Mouse (Mus musculus) midbrain, embryonic 11.5 days (tissue): ENCODE measurements around the gene Gm21663. TPM values are rescaled to one million over a fixed set of nuclear protein-coding genes. Genes with fewer than 3 reads are reported as not detected.
"Not testable (repeated sequence)": the region's sequence is repeated elsewhere in the genome, so short reads cannot be mapped to it uniquely, and the experiment has no call there.

Source experiments
- ATAC-seq: fragments of 200-750 bp; cut with Nextera tagmentation; 2 replicates; pipeline ENCODE4 v1.8.0; 2017; ENCODE audit warnings: moderate TSS enrichment, moderate library complexity; ENCODE audit not compliant: low FRiP score
- DNase-seq: peaks from one replicate; pipeline ENCODE4 v3.0.0; 2015; ENCODE audit warnings: low spot score; ENCODE audit errors: missing footprints
- H3K27ac ChIP-seq: fragments of 300-500 bp; sonication (generic); 2 replicates; pipeline ENCODE4 v1.5.1; 2014; ENCODE audit warnings: low read depth, low read length
- H3K27me3 ChIP-seq: fragments of 300-500 bp; sonication (generic); 2 replicates; pipeline ENCODE4 v1.6.1; 2014; ENCODE audit warnings: mild to moderate bottlenecking, low read length, moderate library complexity, mixed read lengths; ENCODE audit not compliant: control insufficient read depth, insufficient read depth
- H3K36me3 ChIP-seq: fragments of 300-500 bp; sonication (generic); 2 replicates; pipeline ENCODE4 v1.6.1; 2014; ENCODE audit warnings: mild to moderate bottlenecking, low read length, moderate library complexity, mixed read lengths; ENCODE audit not compliant: control insufficient read depth, insufficient read depth
- H3K4me1 ChIP-seq: fragments of 300-500 bp; sonication (generic); 2 replicates; pipeline ENCODE4 v1.6.1; 2014; ENCODE audit warnings: low read length; ENCODE audit not compliant: control insufficient read depth, insufficient read depth
- H3K4me2 ChIP-seq: fragments of 300-500 bp; sonication (generic); 2 replicates; pipeline ENCODE4 v1.6.1; 2014; ENCODE audit warnings: mild to moderate bottlenecking, moderate library complexity
- H3K4me3 ChIP-seq: fragments of 300-500 bp; sonication (generic); 2 replicates; pipeline ENCODE4 v1.5.1; 2014; ENCODE audit warnings: low read depth, low read length
- H3K9ac ChIP-seq: fragments of 300-500 bp; sonication (generic); 2 replicates; pipeline ENCODE4 v1.6.1; 2014; ENCODE audit warnings: low read length
- H3K9me3 ChIP-seq: fragments of 300-500 bp; sonication (generic); 2 replicates; pipeline ENCODE4 v1.6.1; 2016; ENCODE audit warnings: low read length; ENCODE audit not compliant: control insufficient read depth
- WGBS: fragments of 180-500 bp; shearing (Covaris S2); extraction: QIAGEN DNeasy Blood & Tissue Kit; methylation state at CpG from one replicate; pipeline ENCODE4 v1.1.7; 2014; 5-methylcytosine and 5-hydroxymethylcytosine counted together
- polyA plus RNA-seq: library from polyadenylated mRNA; unstranded; fragments of >200 nt; fragmentation: Nextera tagmentation; extraction: Ambion mirVana; gene quantifications from 2 replicates; pipeline ENCODE4 v1.2.1, GENCODE M21; 2014

The Gm21663 gene
- 0.06 TPM in 1 of 2 replicates, not detected in the other for polyA plus RNA-seq

DNA sequence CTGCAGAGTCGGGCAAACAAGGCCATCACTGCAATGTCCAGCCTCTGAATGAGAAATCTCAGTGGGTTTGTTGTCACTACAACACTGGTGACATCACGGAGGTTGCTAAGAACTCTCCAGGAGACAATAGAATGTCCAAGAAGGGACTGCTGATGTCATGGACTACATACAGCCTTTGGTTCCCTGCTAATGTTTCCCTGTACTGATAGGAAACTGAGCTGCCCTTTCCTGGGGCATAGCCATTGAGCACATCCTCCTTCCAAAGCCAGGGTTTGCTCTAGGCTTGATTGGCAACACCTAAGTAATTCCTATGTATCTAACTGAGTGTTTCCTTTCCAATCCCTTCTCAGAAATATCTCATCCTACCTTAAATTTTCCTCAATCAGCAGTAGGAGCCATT lies at the start of gene Gm21663:
Gene Gm21663, minus strand, starts transcription at position 101 of the 400 bp plus-strand sequence.
- not testable (repeated sequence) for DNase-seq, H3K4me2 ChIP-seq, H3K27ac ChIP-seq, ATAC-seq, H3K9ac ChIP-seq, H3K36me3 ChIP-seq, H3K4me3 ChIP-seq, H3K9me3 ChIP-seq, H3K27me3 ChIP-seq, H3K4me1 ChIP-seq
- 63% methylated on average over 2 of the region's 2 CpGs for WGBS

DNA sequence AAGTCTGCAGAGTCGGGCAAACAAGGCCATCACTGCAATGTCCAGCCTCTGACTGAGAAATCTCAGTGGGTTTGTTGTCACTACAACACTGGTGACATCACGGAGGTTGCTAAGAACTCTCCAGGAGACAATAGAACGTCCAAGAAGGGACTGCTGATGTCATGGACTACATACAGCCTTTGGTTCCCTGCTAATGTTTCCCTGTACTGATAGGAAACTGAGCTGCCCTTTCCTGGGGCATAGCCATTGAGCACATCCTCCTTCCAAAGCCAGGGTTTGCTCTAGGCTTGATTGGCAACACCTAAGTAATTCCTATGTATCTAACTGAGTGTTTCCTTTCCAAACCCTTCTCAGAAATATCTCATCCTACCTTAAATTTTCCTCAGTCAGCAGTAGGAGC lies 46.4 kb upstream of the Gm21663 start, which contains the start of gene Gm21698:
Gene Gm21698, minus strand, starts transcription at position 101 of the 400 bp plus-strand sequence.
- DNase-seq, H3K36me3 ChIP-seq, H3K9me3 ChIP-seq, H3K4me1 ChIP-seq, H3K4me3 ChIP-seq, H3K4me2 ChIP-seq, H3K27ac ChIP-seq, H3K9ac ChIP-seq, ATAC-seq, H3K27me3 ChIP-seq: not testable (repeated sequence)
- no CpG with 5 or more reads among the region's 3 CpGs for WGBS

- H3K4me1 ChIP-seq, H3K9ac ChIP-seq, ATAC-seq, H3K36me3 ChIP-seq, H3K27ac ChIP-seq, H3K27me3 ChIP-seq, H3K4me2 ChIP-seq, DNase-seq, H3K9me3 ChIP-seq, H3K4me3 ChIP-seq: not testable (repeated sequence)
- WGBS: no CpG with 5 or more reads among the region's 2 CpGs
Measured at GRCm38 (mm10) chr5:25972563-25972962, 30.4 kb upstream of the Gm21663 start, which contains the start of gene Gm21680. Gm21680 (minus strand) TSS chr5:25972663.

DNA sequence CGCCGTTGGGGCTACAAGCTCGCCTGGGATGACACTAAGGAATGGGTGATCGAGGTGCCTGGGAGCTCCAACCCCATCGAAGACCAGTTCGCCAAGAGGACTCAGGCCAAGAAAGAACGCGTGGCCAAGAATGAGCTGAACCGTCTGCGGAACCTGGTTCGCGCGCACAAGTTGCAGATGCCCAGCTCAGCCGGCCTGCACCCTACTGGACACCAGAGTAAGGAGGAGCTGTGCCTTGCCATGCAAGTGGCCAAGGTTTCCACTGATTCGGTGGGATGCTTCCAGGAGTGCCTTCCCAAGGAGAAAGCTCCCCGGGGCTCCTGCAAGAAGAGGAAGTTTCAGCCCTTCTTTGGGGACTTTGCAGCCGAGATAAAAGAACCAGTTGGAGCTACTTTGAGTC lies 14.9 kb upstream of the Gm21663 start:
- peak overlapping the region; percentile 27; the same call in 1 of the 2 replicates for H3K4me2 ChIP-seq

GRCm38 (mm10) chr5:25956611-25957010 lies 14.4 kb upstream of the Gm21663 start:
- Histone ChIP-seq H3K4me2 (peak overlapping the region; percentile 27; the same call in 1 of the 2 replicates), H3K4me3 (peak overlapping the region; percentile 19; the same call in 1 of the 2 replicates)
- H3K4me1 ChIP-seq, H3K27ac ChIP-seq, H3K9me3 ChIP-seq, H3K9ac ChIP-seq, H3K36me3 ChIP-seq, H3K27me3 ChIP-seq: not testable (repeated sequence)
- DNase-seq (peak; percentile 74), ATAC-seq (peak; percentile 65)
- WGBS: 44% methylated on average over 32 of the region's 32 CpGs

More for the DNA sequence above, 14.9 kb upstream of the Gm21663 start:
- H3K9me3 ChIP-seq, H3K27me3 ChIP-seq, DNase-seq, H3K36me3 ChIP-seq, H3K4me3 ChIP-seq, H3K4me1 ChIP-seq, ATAC-seq, H3K9ac ChIP-seq, H3K27ac ChIP-seq: not testable (repeated sequence)
- 59% methylated on average over 16 of the region's 17 CpGs for WGBS

DNA sequence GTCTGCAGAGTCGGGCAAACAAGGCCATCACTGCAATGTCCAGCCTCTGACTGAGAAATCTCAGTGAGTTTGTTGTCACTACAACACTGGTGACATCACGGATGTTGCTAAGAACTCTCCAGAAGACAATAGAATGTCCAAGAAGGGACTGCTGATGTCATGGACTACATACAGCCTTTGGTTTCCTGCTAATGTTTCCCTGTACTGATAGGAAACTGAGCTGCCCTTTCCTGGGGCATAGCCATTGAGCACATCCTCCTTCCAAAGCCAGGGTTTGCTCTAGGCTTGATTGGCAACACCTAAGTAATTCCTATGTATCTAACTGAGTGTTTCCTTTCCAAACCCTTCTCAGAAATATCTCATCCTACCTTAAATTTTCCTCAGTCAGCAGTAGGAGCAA lies 12.1 kb upstream of the Gm21663 start, which contains the start of gene Gm21671:
Gene Gm21671, minus strand, starts transcription at position 101 of the 400 bp plus-strand sequence.
- 81% methylated on average over 2 of the region's 2 CpGs for WGBS
- ATAC-seq: not testable (repeated sequence)

GRCm38 (mm10) chr5:25945391-25945790 lies 3.2 kb upstream of the Gm21663 start:
- H3K4me1 ChIP-seq, H3K9me3 ChIP-seq, ATAC-seq, H3K4me3 ChIP-seq, H3K4me2 ChIP-seq, H3K27me3 ChIP-seq, H3K9ac ChIP-seq, H3K27ac ChIP-seq, H3K36me3 ChIP-seq: not testable (repeated sequence)
- peak; percentile 41 for DNase-seq
- 85% methylated on average over 2 of the region's 2 CpGs for WGBS

More for the DNA sequence above, 12.1 kb upstream of the Gm21663 start, which contains the start of gene Gm21671:
- not testable (repeated sequence) for H3K36me3 ChIP-seq, H3K9me3 ChIP-seq, H3K27ac ChIP-seq, H3K4me1 ChIP-seq, H3K27me3 ChIP-seq, DNase-seq, H3K4me2 ChIP-seq, H3K9ac ChIP-seq, H3K4me3 ChIP-seq

GRCm38 (mm10) chr5:25891321-25891720 lies 50.9 kb downstream of the Gm21663 start:
- Histone ChIP-seq H3K36me3 (no peaks in the 10 kb centered on the region), H3K9me3 (no peaks in the 10 kb centered on the region), H3K9ac (no peak overlapping the region), H3K4me2 (no peak overlapping the region), H3K4me1 (no peaks in the 10 kb centered on the region), H3K27ac (no peak overlapping the region), H3K27me3 (no peaks in the 10 kb centered on the region), H3K4me3 (no peak overlapping the region)
- DNase-seq: no peak
- no peak for ATAC-seq
- WGBS: 89% methylated on average over 1 of the region's 1 CpGs

DNA sequence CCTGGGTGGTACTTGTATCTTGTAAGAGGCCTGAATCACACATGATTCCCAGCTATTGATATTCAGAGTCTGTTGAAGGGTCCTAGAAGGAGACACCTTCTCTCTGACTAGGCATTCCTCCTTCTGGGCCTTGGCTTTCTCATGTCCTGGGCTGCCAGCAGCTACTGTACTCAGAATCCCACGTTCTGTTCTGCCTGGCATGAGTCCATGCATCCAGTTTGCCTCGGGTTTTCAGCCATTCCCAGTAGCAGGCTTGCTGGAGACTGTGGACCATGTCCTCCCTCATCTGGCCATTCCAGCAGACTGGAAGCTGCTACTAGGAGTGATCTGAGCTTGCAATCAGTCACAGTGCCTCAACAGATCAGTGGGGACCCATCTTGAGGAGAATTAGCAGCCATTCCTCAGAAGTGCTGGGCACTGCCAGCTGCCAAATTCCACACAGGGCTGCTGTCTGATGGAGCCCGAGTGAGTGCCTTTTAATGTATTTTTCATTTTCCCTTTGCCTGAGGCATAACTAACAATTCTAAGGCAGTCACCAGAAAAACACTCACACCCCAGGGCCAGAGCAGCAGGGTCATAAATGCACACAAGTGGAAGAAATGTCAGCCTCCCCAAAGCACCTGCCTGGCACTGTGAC lies 52.3 kb downstream of the Gm21663 start:
- no peak for ATAC-seq
- no peaks in the 10 kb centered on the region for H3K4me1 ChIP-seq
- no peaks in the 10 kb centered on the region for H3K36me3 ChIP-seq
- 66% methylated on average over 3 of the region's 3 CpGs for WGBS
- no peak overlapping the region for H3K9ac ChIP-seq
- no peak for DNase-seq
- H3K27ac ChIP-seq: no peak overlapping the region
- H3K27me3 ChIP-seq: no peaks in the 10 kb centered on the region
- H3K4me3 ChIP-seq: no peak overlapping the region
- no peak overlapping the region for H3K4me2 ChIP-seq
- H3K9me3 ChIP-seq: peaks cover 3% of the 10 kb centered on the region; the same call in 1 of the 2 replicates
